Mouse (Mus musculus): Measurements from ENCODE around the gene Shb. TPM values are rescaled to one million over a fixed set of nuclear protein-coding genes. Genes with fewer than 3 reads are reported as not detected.

Gene Shb
- polyA plus RNA-seq, 1 experiment from 2014 or later = 7.3 TPM

GRCm38 (mm10) chr4:45550970-45551369 is 18.7 kb upstream of the Shb start:
- DNase-seq (ENCODE audit: low spot score) (no peak), ATAC-seq (replicated peaks; ENCODE audit: low FRiP score, low TSS enrichment, low read depth) (no peak)
- H3K27me3 ChIP-seq (replicated peaks; ENCODE audit: control insufficient read depth, insufficient read depth, low read length) = no peaks in the 10 kb centered on the region
- H3K9me3 ChIP-seq (ENCODE audit: control insufficient read depth, low read length) = no peaks in the 10 kb centered on the region
- no peak overlapping the region for H3K27ac ChIP-seq (ENCODE audit: low read depth)
- no peak overlapping the region for H3K4me2 ChIP-seq (ENCODE audit: low read length)
- H3K4me1 ChIP-seq (replicated peaks; ENCODE audit: control insufficient read depth, insufficient read depth, low read length) = no peaks in the 10 kb centered on the region
- H3K9ac ChIP-seq (ENCODE audit: low read length) = no peak overlapping the region
- no peaks in the 10 kb centered on the region for H3K36me3 ChIP-seq (ENCODE audit: control insufficient read depth, insufficient read depth, low read length)
- H3K4me3 ChIP-seq (ENCODE audit: low read depth, low read length) = no peak overlapping the region
- 72% methylated on average over 2 of the region's 2 CpGs for WGBS

GRCm38 (mm10) chr4:45549514-45549913 is 17.2 kb upstream of the Shb start:
- 71% methylated on average over 5 of the region's 5 CpGs for WGBS
- DNase-seq (ENCODE audit: low spot score) = no peak

DNA sequence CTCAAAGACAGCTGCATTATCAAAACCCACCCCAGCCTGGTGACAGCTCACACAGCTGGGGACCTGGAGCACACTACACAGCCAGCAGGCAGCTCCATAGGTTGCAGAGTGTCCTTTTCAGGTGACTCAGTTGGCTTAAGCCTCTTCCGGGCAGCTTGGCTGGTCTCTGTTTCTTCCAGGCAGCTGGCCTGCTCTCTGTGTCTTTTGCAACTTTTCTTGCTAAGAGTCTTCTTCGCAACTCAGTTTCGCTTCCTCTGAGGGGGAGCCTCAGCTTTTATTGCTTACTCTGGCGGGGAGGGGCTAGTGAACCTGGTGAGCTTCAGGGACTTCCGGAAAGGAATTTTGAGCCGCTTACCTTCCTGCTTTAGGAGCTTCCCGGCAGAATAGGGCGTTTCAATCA is 13.6 kb upstream of the Shb start:
- H3K36me3 ChIP-seq (ENCODE audit: control insufficient read depth, insufficient read depth, low read length) = no peaks in the 10 kb centered on the region
- no peak overlapping the region for H3K4me2 ChIP-seq (ENCODE audit: low read length)
- no peaks in the 10 kb centered on the region for H3K4me1 ChIP-seq (replicated peaks; ENCODE audit: control insufficient read depth, insufficient read depth, low read length)
- no peaks in the 10 kb centered on the region for H3K9me3 ChIP-seq (ENCODE audit: control insufficient read depth, low read length)
- H3K4me3 ChIP-seq (ENCODE audit: low read depth, low read length) = no peak overlapping the region
- no peaks in the 10 kb centered on the region for H3K27me3 ChIP-seq (replicated peaks; ENCODE audit: control insufficient read depth, insufficient read depth, low read length)
- no peak for ATAC-seq (replicated peaks; ENCODE audit: low FRiP score, low TSS enrichment, low read depth)
- no peak for DNase-seq (ENCODE audit: low spot score)
- no peak overlapping the region for H3K27ac ChIP-seq (ENCODE audit: low read depth)
- WGBS = 59% methylated on average over 8 of the region's 8 CpGs
- no peak overlapping the region for H3K9ac ChIP-seq (ENCODE audit: low read length)

More at GRCm38 (mm10) chr4:45549514-45549913, 17.2 kb upstream of the Shb start:
- H3K4me1 ChIP-seq (replicated peaks; ENCODE audit: control insufficient read depth, insufficient read depth, low read length) = no peaks in the 10 kb centered on the region
- H3K27me3 ChIP-seq (replicated peaks; ENCODE audit: control insufficient read depth, insufficient read depth, low read length) = no peaks in the 10 kb centered on the region
- no peak overlapping the region for H3K27ac ChIP-seq (ENCODE audit: low read depth)
- no peaks in the 10 kb centered on the region for H3K9me3 ChIP-seq (ENCODE audit: control insufficient read depth, low read length)
- no peak overlapping the region for H3K9ac ChIP-seq (ENCODE audit: low read length)
- no peaks in the 10 kb centered on the region for H3K36me3 ChIP-seq (ENCODE audit: control insufficient read depth, insufficient read depth, low read length)
- H3K4me3 ChIP-seq (ENCODE audit: low read depth, low read length) = no peak overlapping the region
- no peak for ATAC-seq (replicated peaks; ENCODE audit: low FRiP score, low TSS enrichment, low read depth)
- no peak overlapping the region for H3K4me2 ChIP-seq (ENCODE audit: low read length)

- H3K27me3 ChIP-seq (replicated peaks; ENCODE audit: control insufficient read depth, insufficient read depth, low read length) = no peaks in the 10 kb centered on the region
- H3K36me3 ChIP-seq (ENCODE audit: control insufficient read depth, insufficient read depth, low read length) = no peaks in the 10 kb centered on the region
- no peak overlapping the region for H3K27ac ChIP-seq (ENCODE audit: low read depth)
- WGBS = 89% methylated on average over 3 of the region's 3 CpGs
- no peak overlapping the region for H3K9ac ChIP-seq (ENCODE audit: low read length)
- no peaks in the 10 kb centered on the region for H3K4me1 ChIP-seq (replicated peaks; ENCODE audit: control insufficient read depth, insufficient read depth, low read length)
- no peaks in the 10 kb centered on the region for H3K9me3 ChIP-seq (ENCODE audit: control insufficient read depth, low read length)
- DNase-seq (ENCODE audit: low spot score) (no peak), ATAC-seq (replicated peaks; ENCODE audit: low FRiP score, low TSS enrichment, low read depth) (no peak)
- no peak overlapping the region for H3K4me3 ChIP-seq (ENCODE audit: low read depth, low read length)
- H3K4me2 ChIP-seq (ENCODE audit: low read length) = no peak overlapping the region
Measured at GRCm38 (mm10) chr4:45543481-45544051, 11.3 kb upstream of the Shb start.

- no peak overlapping the region for H3K4me2 ChIP-seq (ENCODE audit: low read length)
- H3K36me3 ChIP-seq (ENCODE audit: control insufficient read depth, insufficient read depth, low read length) = no peaks in the 10 kb centered on the region
- no peaks in the 10 kb centered on the region for H3K27me3 ChIP-seq (replicated peaks; ENCODE audit: control insufficient read depth, insufficient read depth, low read length)
- ATAC-seq (replicated peaks; ENCODE audit: low FRiP score, low TSS enrichment, low read depth) (no peak), DNase-seq (ENCODE audit: low spot score) (no peak)
- no peak overlapping the region for H3K9ac ChIP-seq (ENCODE audit: low read length)
- H3K9me3 ChIP-seq (ENCODE audit: control insufficient read depth, low read length) = no peaks in the 10 kb centered on the region
- H3K4me1 ChIP-seq (replicated peaks; ENCODE audit: control insufficient read depth, insufficient read depth, low read length) = no peaks in the 10 kb centered on the region; the same call in 1 of the 2 replicates
- 59% methylated on average over 15 of the region's 15 CpGs for WGBS
- H3K4me3 ChIP-seq (ENCODE audit: low read depth, low read length) = no peak overlapping the region
- H3K27ac ChIP-seq (ENCODE audit: low read depth) = no peak overlapping the region
Measured at GRCm38 (mm10) chr4:45540151-45540933, 8.1 kb upstream of the Shb start.

DNA sequence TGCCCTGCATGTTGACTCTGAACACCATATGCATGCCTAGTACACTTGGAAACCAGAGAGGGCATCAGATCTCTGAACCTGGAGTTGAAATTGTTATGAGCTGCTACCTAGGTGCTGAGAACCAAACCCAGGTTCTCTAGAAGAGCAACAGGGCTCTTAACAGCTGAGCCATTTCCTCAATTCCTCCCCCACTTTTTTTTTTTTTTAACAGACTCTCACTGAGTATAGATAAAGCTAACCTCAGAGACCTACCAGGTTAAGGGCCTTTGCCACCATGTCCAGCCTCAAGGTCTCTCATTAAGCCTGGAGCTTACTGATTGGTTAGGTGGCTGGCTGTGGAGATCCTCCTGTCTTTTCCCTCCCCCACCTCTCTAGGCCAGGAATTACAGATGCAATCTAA is 6.9 kb upstream of the Shb start:
- H3K27ac ChIP-seq (ENCODE audit: low read depth) = no peak overlapping the region
- no peaks in the 10 kb centered on the region for H3K9me3 ChIP-seq (ENCODE audit: control insufficient read depth, low read length)
- ATAC-seq (replicated peaks; ENCODE audit: low FRiP score, low TSS enrichment, low read depth) = no peak
- no peak overlapping the region for H3K4me3 ChIP-seq (ENCODE audit: low read depth, low read length)
- no peak for DNase-seq (ENCODE audit: low spot score)
- no peak overlapping the region for H3K9ac ChIP-seq (ENCODE audit: low read length)
- H3K27me3 ChIP-seq (replicated peaks; ENCODE audit: control insufficient read depth, insufficient read depth, low read length) = no peaks in the 10 kb centered on the region
- no peaks in the 10 kb centered on the region; the same call in 1 of the 2 replicates for H3K4me1 ChIP-seq (replicated peaks; ENCODE audit: control insufficient read depth, insufficient read depth, low read length)
- H3K36me3 ChIP-seq (ENCODE audit: control insufficient read depth, insufficient read depth, low read length) = no peaks in the 10 kb centered on the region
- H3K4me2 ChIP-seq (ENCODE audit: low read length) = no peak overlapping the region

GRCm38 (mm10) chr4:45533436-45533940 is 1.2 kb upstream of the Shb start:
- H3K4me1 ChIP-seq (replicated peaks; ENCODE audit: control insufficient read depth, insufficient read depth, low read length) = peaks cover 20% of the 10 kb centered on the region
- no peak for ATAC-seq (replicated peaks; ENCODE audit: low FRiP score, low TSS enrichment, low read depth)
- H3K4me3 ChIP-seq (ENCODE audit: low read depth, low read length) = no peak overlapping the region
- no peak overlapping the region for H3K27ac ChIP-seq (ENCODE audit: low read depth)
- no peak overlapping the region for H3K4me2 ChIP-seq (ENCODE audit: low read length)
- DNase-seq (ENCODE audit: low spot score) = no peak
- WGBS = 81% methylated on average over 1 of the region's 1 CpGs
- no peaks in the 10 kb centered on the region for H3K27me3 ChIP-seq (replicated peaks; ENCODE audit: control insufficient read depth, insufficient read depth, low read length)
- no peaks in the 10 kb centered on the region for H3K36me3 ChIP-seq (ENCODE audit: control insufficient read depth, insufficient read depth, low read length)
- H3K9me3 ChIP-seq (ENCODE audit: control insufficient read depth, low read length) = no peaks in the 10 kb centered on the region
- H3K9ac ChIP-seq (ENCODE audit: low read length) = no peak overlapping the region

- Histone ChIP-seq H3K9ac (ENCODE audit: low read length) (peak overlapping the region; percentile 85), H3K27ac (ENCODE audit: low read depth) (peak overlapping the region; percentile 95), H3K4me1 (replicated peaks; ENCODE audit: control insufficient read depth, insufficient read depth, low read length) (peaks cover 35% of the 10 kb centered on the region), H3K4me3 (ENCODE audit: low read depth, low read length) (peak overlapping the region; percentile 81), H3K36me3 (ENCODE audit: control insufficient read depth, insufficient read depth, low read length) (no peaks in the 10 kb centered on the region), H3K9me3 (ENCODE audit: control insufficient read depth, low read length) (no peaks in the 10 kb centered on the region), H3K27me3 (replicated peaks; ENCODE audit: control insufficient read depth, insufficient read depth, low read length) (no peaks in the 10 kb centered on the region), H3K4me2 (ENCODE audit: low read length) (peak overlapping the region; percentile 96)
- peak; percentile 99 for DNase-seq (ENCODE audit: low spot score)
- WGBS = under 1% methylated on average over 65 of the region's 68 CpGs
- ATAC-seq (replicated peaks; ENCODE audit: low FRiP score, low TSS enrichment, low read depth) = peak; percentile 92
Measured at GRCm38 (mm10) chr4:45530662-45531542, 1.4 kb downstream of the Shb start.
